Mouse (Mus musculus): ENCODE measurements around the gene Nt5dc1.
A peak's percentile ranks its signal among the peaks of the same experiment; 100 is the strongest.
"Not testable (repeated sequence)": the region's sequence is repeated elsewhere in the genome, so short reads cannot be mapped to it uniquely, and the experiment has no call there.

The Nt5dc1 gene

DNA sequence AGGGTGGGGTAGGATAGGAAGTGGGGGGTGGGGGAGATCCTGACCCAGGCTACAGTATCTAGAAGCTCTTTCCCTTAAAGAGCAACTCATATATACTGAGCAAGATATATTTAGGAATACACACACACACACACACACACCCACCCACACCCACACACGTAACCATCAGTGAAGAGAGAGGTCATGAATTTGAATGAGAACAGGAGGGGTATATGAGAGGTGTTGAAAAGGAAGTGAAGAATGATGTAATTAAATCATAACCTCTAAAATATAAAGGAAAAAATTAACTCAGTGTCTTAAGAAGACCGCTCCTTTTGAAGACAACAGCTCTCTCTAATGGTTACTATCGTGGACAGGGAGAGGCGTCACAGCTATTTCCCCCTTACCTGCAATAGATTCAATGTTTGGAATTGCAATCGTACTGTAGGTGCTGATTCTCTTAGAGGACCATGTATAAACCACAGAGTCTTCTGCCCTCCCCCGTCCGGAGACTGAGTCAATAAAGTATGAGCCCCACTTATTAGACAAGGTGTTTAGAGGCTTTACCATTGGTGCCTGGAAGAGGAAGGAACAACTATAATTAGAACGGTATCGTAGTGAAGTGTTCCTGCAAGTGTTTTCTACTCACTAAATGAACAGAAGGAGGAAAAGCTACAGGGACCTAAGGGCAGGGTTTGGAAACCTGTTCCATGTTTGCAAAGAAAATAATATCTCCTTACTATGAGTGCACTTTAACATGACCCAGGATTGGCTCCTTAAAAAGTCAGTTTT, 108.3 kb downstream of the Nt5dc1 start:
- DNase-seq = no peak

DNA sequence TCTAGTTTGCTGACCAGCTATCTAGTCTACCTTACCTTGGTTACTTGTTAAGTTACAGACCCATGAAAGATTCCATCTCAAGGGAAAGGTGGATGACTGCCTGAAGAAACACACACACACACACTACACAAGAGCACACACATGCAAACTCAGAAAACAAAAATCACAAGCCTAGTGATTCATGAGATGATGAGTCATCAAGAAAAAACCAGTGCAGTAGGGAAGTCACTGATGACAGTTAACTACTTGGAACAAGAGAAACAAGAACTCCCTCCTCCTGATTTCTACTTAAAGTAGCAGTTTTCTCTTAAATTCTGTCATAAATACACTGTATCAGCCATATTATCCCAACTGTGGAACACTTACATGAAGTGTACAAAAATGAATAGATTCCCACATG, 111.3 kb downstream of the Nt5dc1 start:
- DNase-seq = no peak

DNA sequence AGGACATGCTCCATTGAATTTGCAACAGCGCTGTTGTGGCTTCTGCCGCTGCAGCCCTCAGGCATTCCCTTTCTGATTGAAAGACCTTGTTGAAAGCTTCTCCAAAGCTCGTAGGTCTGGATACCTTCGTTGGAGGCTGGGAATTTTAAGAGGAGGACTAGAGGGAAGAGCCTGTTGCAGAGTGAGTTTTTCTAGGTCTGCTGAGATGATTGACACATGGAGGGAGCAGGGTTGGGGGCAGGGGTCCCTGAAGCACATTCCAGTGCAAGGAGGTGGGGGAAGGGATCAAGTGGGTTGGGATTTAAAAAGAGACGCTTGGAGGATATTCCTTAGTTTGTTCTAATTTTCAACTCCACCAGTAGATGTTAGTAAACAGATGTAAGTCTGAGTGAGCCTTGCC, 118.0 kb downstream of the Nt5dc1 start:
- DNase-seq = no peak

DNA sequence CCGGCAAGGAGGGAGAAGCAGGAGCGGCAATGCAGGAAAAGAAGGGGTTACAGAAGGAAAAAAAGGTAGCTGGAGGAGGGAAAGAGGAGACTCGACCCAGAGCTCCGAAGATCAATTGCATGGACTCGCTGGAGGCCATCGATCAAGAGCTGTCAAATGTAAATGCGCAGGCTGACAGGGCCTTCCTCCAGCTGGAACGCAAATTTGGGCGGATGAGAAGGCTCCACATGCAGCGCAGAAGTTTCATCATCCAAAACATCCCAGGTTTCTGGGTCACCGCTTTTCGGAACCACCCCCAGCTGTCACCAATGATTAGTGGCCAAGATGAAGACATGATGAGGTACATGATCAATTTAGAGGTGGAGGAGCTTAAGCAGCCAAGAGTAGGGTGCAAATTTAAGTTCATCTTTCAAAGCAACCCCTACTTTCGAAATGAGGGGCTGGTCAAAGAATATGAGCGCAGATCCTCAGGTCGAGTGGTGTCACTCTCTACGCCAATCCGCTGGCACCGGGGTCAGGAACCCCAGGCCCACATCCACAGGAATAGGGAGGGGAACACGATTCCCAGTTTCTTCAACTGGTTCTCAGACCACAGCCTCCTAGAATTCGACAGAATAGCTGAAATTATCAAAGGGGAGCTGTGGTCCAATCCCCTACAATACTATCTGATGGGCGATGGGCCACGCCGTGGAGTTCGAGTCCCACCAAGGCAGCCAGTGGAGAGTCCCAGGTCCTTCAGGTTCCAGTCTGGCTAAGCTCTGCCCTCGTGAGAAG, 120.2 kb downstream of the Nt5dc1 start:
- peak; percentile 58 for DNase-seq

DNA sequence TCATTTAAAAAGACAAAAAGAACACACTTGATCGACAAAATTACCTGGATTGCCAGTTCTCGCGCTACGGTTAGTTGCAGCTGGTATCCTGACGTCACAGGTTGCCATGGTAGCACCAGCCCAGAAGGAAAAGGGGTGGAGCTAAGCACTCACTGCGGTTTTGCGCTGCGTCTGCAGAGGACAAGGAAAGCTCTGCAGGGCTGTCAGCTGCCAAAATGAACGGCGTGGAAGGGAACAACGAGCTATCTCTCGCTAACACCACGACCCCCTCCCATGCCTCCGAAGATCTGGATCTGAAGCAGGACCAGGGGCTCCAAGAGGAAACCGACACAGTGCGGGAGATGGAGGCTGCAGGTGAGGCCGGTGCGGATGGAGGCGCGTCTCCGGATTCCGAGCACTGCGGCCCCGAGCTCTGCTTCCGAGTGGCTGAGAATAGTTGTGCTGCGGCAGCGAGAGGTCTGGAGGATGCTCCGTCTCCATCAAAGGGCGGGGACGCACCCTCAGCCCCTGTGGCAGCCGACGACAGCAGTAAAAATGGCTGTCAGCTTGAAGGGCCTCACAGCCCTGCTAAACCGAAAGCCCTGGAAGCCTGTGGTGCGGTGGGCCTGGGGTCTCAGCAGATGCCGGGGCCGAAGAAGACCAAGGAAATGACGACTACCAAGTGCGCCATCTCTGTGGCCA, 120.9 kb downstream of the Nt5dc1 start, which contains the start of gene Tspyl4:
TSS of gene Tspyl4 (plus strand) at position 144 of the 681 bp plus-strand sequence.
- DNase-seq = peak; percentile 95

DNA sequence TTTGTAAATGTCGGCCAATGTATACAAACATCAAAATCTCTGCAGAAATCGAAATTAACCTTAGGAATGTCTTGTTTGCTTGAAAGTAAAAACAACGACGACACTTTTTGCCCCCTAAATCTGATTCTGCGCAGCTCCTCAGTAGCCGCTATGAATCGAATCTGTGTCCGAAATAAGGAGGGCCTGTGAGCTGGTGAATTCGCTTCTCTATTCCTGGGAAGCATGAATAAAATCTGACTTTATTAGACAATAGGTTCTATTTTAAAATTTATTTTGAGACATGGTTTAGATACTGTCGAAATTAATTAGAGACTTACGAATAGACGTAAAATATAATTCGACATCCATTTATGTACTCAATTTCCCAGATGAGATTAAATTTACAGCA, 121.4 kb downstream of the Nt5dc1 start:
- DNase-seq = no peak

DNA sequence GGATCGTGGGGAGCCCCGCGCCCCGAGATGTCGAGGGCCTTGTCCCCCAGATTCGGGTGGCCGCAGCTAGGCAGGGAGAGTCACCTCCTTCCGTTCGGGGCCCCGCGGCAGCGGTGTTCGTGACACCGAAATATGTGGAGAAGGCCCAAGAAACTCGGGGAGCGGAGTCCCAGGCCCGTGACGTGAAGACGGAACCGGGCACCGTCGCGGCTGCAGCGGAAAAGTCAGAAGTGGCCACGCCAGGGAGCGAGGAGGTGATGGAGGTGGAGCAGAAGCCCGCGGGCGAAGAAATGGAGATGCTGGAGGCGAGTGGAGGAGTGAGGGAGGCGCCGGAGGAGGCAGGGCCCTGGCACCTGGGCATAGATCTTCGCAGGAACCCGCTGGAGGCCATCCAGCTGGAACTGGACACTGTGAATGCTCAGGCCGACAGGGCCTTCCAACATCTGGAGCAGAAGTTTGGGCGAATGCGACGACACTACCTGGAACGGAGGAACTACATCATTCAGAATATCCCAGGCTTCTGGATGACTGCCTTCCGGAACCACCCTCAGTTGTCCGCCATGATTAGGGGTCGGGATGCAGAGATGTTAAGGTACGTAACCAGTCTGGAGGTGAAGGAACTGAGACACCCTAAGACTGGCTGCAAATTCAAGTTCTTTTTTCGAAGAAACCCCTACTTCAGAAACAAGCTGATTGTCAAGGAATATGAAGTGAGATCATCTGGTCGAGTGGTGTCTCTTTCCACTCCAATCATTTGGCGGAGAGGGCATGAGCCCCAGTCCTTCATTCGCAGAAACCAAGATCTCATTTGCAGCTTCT, 135.7 kb downstream of the Nt5dc1 start:
- DNase-seq = peak; percentile 75

DNA sequence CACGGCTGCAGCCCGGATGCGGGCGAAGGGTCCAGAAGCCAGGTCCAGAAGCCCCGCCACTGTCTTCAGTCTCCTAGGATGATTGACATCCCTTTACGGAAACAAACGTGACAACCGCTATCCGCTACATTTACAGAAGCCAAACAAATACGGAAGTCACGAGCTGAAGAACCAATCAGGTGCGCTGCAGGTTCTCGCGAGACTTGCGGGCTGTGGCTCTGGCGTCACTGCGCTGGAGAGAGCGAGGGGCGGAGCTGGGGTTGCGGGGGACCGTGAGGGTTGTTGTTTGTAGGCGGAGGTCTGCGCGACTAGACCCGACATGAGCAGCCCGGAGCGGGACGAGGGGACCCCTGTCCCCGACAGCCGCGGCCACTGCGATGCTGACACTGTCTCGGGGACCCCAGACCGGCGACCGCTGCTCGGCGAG, 136.4 kb downstream of the Nt5dc1 start, which contains the start of gene Tspyl1:
TSS of gene Tspyl1 (plus strand) at position 229 of the 427 bp plus-strand sequence.
- DNase-seq = peak; percentile 96

DNA sequence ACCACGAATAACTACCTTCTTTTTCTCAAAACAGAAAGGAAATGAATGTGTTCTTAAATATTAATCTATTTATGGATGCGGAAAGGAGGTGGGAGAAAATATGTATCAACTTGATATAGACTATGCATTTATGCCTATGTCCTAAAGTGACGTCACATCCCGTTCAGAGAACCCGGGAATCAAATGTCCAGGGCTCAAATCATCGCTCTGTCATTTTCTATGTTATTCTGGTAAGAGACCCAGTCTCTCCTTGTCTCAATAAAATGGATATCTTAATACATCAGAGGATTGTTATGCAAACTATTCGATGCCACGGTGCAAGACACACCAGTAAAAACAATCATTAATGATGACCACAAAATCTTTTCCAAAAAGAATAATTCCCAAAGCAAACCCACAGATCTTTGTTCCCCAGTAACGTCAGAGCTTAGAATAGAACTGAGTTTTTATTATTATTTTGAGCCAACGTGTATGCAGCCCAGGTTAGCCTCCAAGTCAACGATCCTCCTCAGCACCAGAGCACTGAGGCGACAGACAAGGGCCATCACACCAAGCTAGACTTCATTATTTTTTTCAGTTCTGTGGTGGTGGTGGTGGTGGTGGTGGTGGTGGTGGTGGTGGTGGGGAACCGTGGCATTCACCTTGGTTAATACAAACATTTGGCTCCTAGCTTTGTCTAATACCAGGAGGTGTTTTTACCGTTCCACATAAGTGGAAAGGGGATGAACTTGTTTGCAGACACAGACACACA, 137.0 kb downstream of the Nt5dc1 start:
- DNase-seq = peak; percentile 23

DNA sequence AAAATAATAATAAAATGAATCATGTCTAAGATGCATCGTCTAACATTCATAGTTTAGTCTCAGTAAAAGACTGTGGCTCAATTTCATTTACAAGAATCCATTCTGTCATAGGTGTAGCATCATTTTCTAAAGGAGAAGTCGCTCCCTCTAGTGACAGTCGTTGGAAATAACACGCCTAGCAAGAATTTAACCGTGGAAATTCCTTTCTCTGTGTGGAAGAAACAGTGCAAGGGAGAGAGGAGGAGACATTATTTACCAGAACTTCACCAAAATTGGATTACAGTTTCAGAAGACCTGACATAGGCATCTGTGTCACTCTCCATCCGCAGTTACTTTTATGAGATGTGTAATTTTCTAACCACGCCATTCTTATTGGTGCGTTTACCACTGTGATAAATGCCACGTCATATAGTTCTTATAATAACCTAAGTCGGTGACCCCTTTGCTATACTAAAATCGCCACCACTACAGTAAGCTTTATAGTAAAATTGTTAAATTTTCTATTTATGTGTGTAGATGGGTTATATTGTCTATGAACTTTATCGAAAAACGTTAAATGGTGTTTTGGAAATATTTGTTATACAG, 137.7 kb downstream of the Nt5dc1 start:
- DNase-seq = peak; percentile 42

DNA sequence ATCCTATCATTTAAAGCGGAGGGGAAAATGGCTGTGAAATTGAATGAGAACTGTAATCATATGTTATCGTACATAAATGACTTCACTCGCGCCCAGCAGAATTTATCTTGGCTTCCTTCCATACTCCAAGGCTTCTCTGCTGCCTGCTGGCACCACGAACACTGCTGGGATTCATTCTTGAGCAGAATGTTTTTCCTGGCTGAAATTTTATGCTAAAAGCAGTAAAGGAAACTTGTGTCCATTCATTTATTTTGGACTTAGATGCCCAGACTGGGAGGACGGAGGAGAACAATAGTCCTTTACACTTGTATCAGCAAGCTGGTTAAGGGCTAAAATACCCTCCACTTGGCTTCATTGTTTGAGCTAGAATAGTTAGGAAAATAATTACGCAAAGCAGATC, 146.7 kb downstream of the Nt5dc1 start:
- DNase-seq = no peak

DNA sequence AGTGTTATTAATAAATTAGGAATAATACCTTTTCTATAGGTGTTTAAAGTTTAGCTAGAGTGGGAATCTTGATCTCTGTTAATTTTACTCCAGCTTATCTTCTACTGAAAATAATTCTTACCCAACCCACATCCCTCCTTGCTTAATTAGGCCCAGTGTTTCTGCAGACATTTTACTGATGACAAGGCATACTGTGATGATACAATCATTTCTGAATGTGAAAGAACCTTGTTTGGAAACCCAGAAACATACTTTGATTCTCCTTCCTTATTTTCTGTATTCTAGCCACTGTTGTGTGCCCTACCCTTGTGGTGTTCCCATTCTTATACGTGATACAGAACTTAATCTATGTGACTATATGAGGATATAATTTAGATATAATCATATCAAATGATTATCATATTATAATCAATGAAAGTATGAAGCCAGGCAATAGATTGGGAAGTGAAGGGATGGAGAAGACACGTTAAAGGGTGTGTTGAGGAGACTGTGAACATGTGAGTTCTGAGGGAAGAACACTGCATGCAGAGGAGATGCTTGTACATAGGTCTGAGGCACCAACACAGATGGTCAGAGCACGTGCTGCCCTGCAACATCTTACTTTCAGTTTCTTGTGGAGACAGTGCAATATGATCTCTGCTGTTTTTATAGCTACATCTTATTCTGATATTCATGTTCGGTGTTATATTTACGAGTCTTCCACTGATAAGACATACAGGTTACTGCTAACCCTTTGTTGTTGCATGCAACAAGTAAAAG, 150.9 kb downstream of the Nt5dc1 start:
- DNase-seq = no peak

DNA sequence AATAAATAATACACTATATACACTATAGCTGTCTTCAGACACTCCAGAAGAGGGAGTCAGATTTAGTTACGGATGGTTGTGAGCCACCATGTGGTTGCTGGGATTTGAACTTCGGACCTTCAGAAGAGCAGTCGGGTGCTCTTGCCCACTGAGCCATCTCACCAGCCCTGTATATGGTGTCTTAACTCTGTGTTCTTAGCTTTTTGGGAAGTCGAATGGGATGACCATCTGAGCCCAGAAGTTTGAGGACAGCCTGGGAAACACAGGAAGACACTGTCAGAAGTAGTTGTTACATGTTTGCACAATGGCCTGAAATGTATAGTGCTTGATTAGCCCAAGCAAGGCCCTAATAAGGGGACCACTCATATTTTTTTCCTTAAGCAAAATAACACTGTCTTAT, 153.2 kb downstream of the Nt5dc1 start:
- no peak for DNase-seq

DNA sequence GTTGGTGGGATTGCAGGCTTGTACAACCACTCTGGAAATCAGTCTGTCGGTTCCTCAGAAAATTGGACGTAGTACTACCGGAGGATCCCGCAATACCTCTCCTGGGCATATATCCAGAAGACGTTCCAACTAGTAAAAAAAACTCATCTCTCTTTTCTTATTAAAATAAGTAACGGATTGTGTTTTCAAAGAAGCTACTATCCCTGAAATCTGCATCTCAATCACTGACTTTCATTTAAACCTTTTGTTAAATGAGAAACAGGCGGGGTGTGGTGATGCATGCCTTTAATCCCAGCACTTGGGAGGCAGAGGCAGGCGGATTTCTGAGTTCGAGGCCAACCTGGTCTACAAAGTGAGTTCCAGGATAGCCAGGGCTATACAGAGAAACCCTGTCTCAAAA, 165.5 kb downstream of the Nt5dc1 start:
- DNase-seq = not testable (repeated sequence)

DNA sequence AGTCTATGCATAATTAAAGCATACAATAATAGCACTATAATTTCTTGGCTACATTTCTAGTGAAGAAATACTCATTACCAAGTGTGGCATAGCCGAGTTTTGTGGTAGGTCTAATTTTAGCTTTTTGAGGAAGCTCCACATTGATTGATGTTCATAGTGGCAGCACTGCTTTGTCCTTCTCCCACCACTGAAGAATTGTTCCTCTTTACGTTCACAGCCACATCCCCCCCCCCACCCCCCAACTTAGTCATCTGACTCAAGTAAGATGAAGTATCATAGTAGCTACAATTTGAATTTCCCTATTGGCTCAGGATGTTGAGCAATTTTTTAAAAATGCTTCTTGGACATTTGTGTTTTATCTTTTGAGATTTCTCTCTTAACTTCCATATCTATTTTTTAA, 168.8 kb downstream of the Nt5dc1 start:
- DNase-seq = no peak

DNA sequence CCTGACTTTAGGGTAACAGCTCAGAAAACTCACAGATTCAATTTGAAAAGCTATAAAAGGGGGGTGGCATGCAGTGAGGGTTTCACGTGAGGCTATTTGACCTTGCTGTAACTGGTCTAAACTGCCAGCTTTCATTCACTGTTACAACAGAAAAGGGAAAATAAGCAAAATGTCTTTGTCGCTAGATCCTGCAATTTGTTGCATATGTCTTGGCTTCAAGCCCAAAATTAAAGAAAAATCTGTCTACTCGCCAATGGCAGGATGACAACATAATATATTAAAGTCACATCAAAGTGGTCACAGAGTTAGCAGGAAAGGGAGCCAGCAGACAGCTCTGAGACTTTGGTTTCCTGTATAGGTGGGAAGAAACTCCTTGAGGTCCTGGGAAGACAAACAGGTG, 170.6 kb downstream of the Nt5dc1 start:
- no peak for DNase-seq

DNA sequence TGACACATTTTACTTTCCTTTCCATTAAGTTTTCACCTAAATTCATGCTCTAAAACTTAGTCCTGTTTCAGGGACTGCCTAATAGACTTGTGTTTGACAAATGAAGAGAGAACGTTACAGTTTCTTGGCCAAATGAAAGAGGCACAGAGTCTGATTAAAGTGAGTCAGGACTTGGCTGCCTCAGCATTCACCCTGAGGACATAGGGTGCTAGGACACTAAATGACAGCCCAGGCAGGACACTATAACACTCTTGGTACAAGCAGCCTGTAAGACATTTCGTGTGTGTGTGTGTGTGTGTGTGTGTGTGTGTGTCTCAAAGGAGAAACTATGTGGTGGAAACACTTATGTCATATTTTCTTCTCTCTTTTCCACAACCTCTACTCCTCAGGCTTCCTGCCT, 172.2 kb downstream of the Nt5dc1 start:
- DNase-seq = no peak

DNA sequence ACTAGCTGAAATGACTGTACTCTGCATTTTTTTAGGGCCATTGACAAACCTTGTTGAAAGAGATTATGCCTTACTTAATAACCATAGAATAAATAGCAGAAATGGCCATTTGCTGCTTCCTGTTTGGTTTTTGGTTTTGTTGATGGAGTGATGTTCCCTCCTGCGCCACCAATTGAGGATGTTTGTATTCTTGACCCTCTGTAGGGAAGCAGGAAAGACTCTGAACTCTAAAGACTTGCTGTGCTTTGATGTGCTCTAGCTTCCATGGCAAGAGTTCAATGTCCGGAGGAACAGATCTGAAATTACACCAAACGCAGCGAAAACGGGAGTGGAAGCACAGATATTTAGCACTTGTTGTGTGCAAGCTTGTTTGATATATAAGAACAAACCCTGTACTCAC, 173.6 kb downstream of the Nt5dc1 start:
- no peak for DNase-seq

DNA sequence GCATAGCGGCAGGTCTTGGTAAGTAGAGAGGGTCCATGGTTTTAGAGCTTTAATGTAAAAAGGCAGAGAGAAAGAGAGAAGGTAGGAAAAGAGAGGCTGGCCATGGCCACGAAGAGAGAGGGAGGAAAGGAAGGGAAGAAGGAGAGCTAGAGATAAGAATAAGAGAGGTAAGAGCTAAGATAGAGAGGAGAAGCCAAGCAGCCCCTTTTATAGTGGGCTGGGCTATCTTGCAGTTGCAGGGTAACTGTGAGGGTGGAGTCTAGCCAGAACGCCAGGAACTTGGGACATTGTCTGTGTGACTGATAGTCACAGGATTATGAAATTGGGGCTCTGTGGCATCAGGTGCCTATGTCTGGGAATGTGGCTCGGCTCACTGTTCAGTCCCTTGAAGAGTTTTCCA, 179.8 kb downstream of the Nt5dc1 start:
- no peak for DNase-seq
